Mouse (Mus musculus): ENCODE measurements at regions not wholly inside any gene's neighbourhood (a gene's known extent, or its start where the extent isn't known, plus 50 kb on each side); places are given as distances from the start of the nearest gene placed in this dataset.

- H3K4me3 ChIP-seq (replicated peaks) = no peak overlapping the region
- no peak overlapping the region for H3K9ac ChIP-seq
- H3K4me1 ChIP-seq = no peaks in the 10 kb centered on the region
- H3K36me3 ChIP-seq = no peaks in the 10 kb centered on the region
- H3K27ac ChIP-seq (replicated peaks) = no peak overlapping the region
- ATAC-seq (ENCODE audit: insufficient number of reproducible peaks, low FRiP score, low TSS enrichment, low read depth) = no peak
- H3K4me2 ChIP-seq (replicated peaks) = no peak overlapping the region
- no peaks in the 10 kb centered on the region for H3K27me3 ChIP-seq
- H3K9me3 ChIP-seq (replicated peaks) = no peaks in the 10 kb centered on the region
These were observed 123.3 kb downstream of the Kcne4 start for GRCm38 (mm10) chr1:78939871-78940270.

DNA sequence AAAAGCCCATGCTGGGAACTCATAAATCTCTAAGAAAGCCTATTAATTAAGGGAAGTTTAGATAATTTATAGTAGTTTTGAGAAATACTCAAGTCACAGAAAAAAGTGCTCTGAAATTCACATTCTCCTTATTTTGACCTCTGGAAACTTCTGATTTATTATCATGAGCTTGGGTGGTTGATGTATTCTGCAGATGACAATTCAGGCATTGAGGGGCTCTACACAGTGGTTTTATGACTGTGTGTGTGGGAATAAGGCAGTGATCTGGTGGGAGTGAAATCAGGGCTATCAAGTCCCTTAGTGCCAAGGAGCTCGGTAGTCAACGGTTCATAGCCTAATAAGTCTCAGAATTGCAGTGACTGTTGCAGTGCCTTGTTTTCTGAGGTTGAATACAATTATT is 129.0 kb downstream of the Kcne4 start:
- Histone ChIP-seq H3K4me2 (replicated peaks) (no peak overlapping the region), H3K4me3 (replicated peaks) (no peak overlapping the region), H3K27ac (replicated peaks) (no peak overlapping the region), H3K36me3 (no peaks in the 10 kb centered on the region), H3K27me3 (no peaks in the 10 kb centered on the region), H3K9me3 (replicated peaks) (no peaks in the 10 kb centered on the region), H3K9ac (no peak overlapping the region), H3K4me1 (no peaks in the 10 kb centered on the region)
- WGBS = 72% methylated on average over 2 of the region's 2 CpGs
- no peak for ATAC-seq (ENCODE audit: insufficient number of reproducible peaks, low FRiP score, low TSS enrichment, low read depth)

DNA sequence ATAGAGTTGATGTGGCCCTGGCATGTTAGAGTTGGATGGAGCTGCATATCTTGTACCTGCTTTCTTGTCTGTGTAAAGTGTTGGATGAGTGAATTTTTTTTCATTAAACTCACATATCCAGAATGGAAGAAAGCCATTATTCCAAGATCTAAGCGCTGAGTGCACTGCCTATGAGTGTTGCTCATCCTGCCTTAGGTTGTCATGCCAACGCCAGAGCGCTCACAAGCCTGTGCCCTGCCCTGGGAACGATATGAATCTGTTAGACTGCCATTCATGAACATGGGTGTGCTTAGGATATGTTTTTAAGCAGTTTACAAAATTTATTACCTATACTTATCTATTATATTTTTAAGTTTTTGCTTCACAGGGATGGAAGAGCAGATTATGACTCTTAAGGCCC is 163.5 kb downstream of the Kcne4 start:
- Histone ChIP-seq H3K27me3 (no peaks in the 10 kb centered on the region), H3K4me3 (replicated peaks) (no peak overlapping the region), H3K9me3 (replicated peaks) (no peaks in the 10 kb centered on the region), H3K4me1 (no peaks in the 10 kb centered on the region), H3K9ac (no peak overlapping the region), H3K27ac (replicated peaks) (no peak overlapping the region), H3K36me3 (no peaks in the 10 kb centered on the region), H3K4me2 (replicated peaks) (no peak overlapping the region)
- WGBS = 74% methylated on average over 4 of the region's 4 CpGs
- no peak for ATAC-seq (ENCODE audit: insufficient number of reproducible peaks, low FRiP score, low TSS enrichment, low read depth)

All from embryonic facial prominence, embryonic 15.5 days (tissue).